Mouse (Mus musculus): Measurements from ENCODE around the gene Prpf8. TPM values are rescaled to one million over a fixed set of nuclear protein-coding genes. Genes with fewer than 3 reads are reported as not detected.

The Prpf8 gene
- polyA plus RNA-seq, 1 experiment from 2014 or later: 41.3 TPM

- H3K4me2 ChIP-seq: no peak overlapping the region
- WGBS: 75% methylated on average over 15 of the region's 15 CpGs
- no peaks in the 10 kb centered on the region for H3K4me1 ChIP-seq (replicated peaks)
- 0 out of 2 replicates have a peak, but pooled peaks cover 4% of the 10 kb centered on the region for H3K27me3 ChIP-seq (replicated peaks)
- H3K36me3 ChIP-seq: peaks cover 6% of the 10 kb centered on the region; the same call in 1 of the 2 replicates
- H3K27ac ChIP-seq (ENCODE audit: poor library complexity, severe bottlenecking): no peak overlapping the region
- H3K9me3 ChIP-seq (replicated peaks): no peaks in the 10 kb centered on the region
- no peak overlapping the region for H3K4me3 ChIP-seq
- no peak overlapping the region for H3K9ac ChIP-seq
- no peak for ATAC-seq (ENCODE audit: insufficient number of reproducible peaks, low FRiP score)
These were observed 39.0 kb downstream of the Prpf8 start for GRCm38 (mm10) chr11:75525531-75526125.

- 83% methylated on average over 6 of the region's 6 CpGs for WGBS
- H3K27me3 ChIP-seq (replicated peaks): 0 out of 2 replicates have a peak, but pooled peaks cover 4% of the 10 kb centered on the region
- H3K4me2 ChIP-seq: no peak overlapping the region
- H3K9me3 ChIP-seq (replicated peaks): no peaks in the 10 kb centered on the region
- H3K27ac ChIP-seq (ENCODE audit: poor library complexity, severe bottlenecking): no peak overlapping the region
- H3K4me1 ChIP-seq (replicated peaks): no peaks in the 10 kb centered on the region
- H3K9ac ChIP-seq: no peak overlapping the region
- ATAC-seq (ENCODE audit: insufficient number of reproducible peaks, low FRiP score): no peak
- no peak overlapping the region for H3K4me3 ChIP-seq
- H3K36me3 ChIP-seq: peaks cover 6% of the 10 kb centered on the region; the same call in 1 of the 2 replicates
These were observed 40.3 kb downstream of the Prpf8 start for GRCm38 (mm10) chr11:75526943-75527342.

GRCm38 (mm10) chr11:75529771-75530170 lies 43.2 kb downstream of the Prpf8 start:
- no peaks in the 10 kb centered on the region for H3K9me3 ChIP-seq (replicated peaks)
- peaks cover 17% of the 10 kb centered on the region for H3K4me1 ChIP-seq (replicated peaks)
- H3K9ac ChIP-seq: no peak overlapping the region
- no peak overlapping the region for H3K27ac ChIP-seq (ENCODE audit: poor library complexity, severe bottlenecking)
- H3K36me3 ChIP-seq: peaks cover 6% of the 10 kb centered on the region; the same call in 1 of the 2 replicates
- H3K4me3 ChIP-seq: no peak overlapping the region
- H3K4me2 ChIP-seq: 0 out of 2 replicates have a peak overlapping the region, but pooled peaks have one; percentile 97
- WGBS: 30% methylated on average over 4 of the region's 4 CpGs
- peaks cover 10% of the 10 kb centered on the region; the same call in 1 of the 2 replicates for H3K27me3 ChIP-seq (replicated peaks)
- ATAC-seq (ENCODE audit: insufficient number of reproducible peaks, low FRiP score): no peak

- Histone ChIP-seq H3K4me3 (peak overlapping the region; percentile 69), H3K27me3 (replicated peaks) (peaks cover 10% of the 10 kb centered on the region; the same call in 1 of the 2 replicates), H3K36me3 (peaks cover 6% of the 10 kb centered on the region; the same call in 1 of the 2 replicates), H3K4me2 (peak overlapping the region; percentile 97), H3K4me1 (replicated peaks) (peaks cover 22% of the 10 kb centered on the region), H3K27ac (ENCODE audit: poor library complexity, severe bottlenecking) (no peak overlapping the region), H3K9ac (peak overlapping the region; percentile 83), H3K9me3 (replicated peaks) (no peaks in the 10 kb centered on the region)
- ATAC-seq (ENCODE audit: insufficient number of reproducible peaks, low FRiP score): peak; percentile 57
- under 1% methylated on average over 10 of the region's 10 CpGs for WGBS
These were observed 43.7 kb downstream of the Prpf8 start for GRCm38 (mm10) chr11:75530325-75530724.

GRCm38 (mm10) chr11:75530845-75531373 lies 44.3 kb downstream of the Prpf8 start:
- peak; percentile 19 for ATAC-seq (ENCODE audit: insufficient number of reproducible peaks, low FRiP score)
- peaks cover 6% of the 10 kb centered on the region; the same call in 1 of the 2 replicates for H3K36me3 ChIP-seq
- H3K27ac ChIP-seq (ENCODE audit: poor library complexity, severe bottlenecking): peak overlapping the region; percentile 72
- peaks cover 26% of the 10 kb centered on the region for H3K4me1 ChIP-seq (replicated peaks)
- peak overlapping the region; percentile 83 for H3K9ac ChIP-seq
- no peaks in the 10 kb centered on the region for H3K9me3 ChIP-seq (replicated peaks)
- 0% methylated on average over 31 of the region's 31 CpGs for WGBS
- peak overlapping the region; percentile 97 for H3K4me2 ChIP-seq
- H3K27me3 ChIP-seq (replicated peaks): peaks cover 10% of the 10 kb centered on the region; the same call in 1 of the 2 replicates
- H3K4me3 ChIP-seq: peak overlapping the region; percentile 69

- WGBS: 1% methylated on average over 59 of the region's 62 CpGs
- ATAC-seq (ENCODE audit: insufficient number of reproducible peaks, low FRiP score): peak; percentile 89
- H3K9me3 ChIP-seq (replicated peaks): no peaks in the 10 kb centered on the region
These were observed 45.0 kb downstream of the Prpf8 start, which contains the start of gene Slc43a2 for GRCm38 (mm10) chr11:75531469-75532242. Gene Slc43a2 (plus strand): TSS chr11:75531694.

GRCm38 (mm10) chr11:75532340-75533277 lies 46.0 kb downstream of the Prpf8 start:
- H3K4me3 ChIP-seq: peak overlapping the region; percentile 69
- peak overlapping the region; percentile 97 for H3K4me2 ChIP-seq
- peaks cover 15% of the 10 kb centered on the region; the same call in 1 of the 2 replicates for H3K27me3 ChIP-seq (replicated peaks)
- H3K4me1 ChIP-seq (replicated peaks): peaks cover 34% of the 10 kb centered on the region
- H3K36me3 ChIP-seq: no peaks in the 10 kb centered on the region
- WGBS: 14% methylated on average over 38 of the region's 38 CpGs
- no peaks in the 10 kb centered on the region for H3K9me3 ChIP-seq (replicated peaks)
- ATAC-seq (ENCODE audit: insufficient number of reproducible peaks, low FRiP score): no peak
- no peak overlapping the region for H3K27ac ChIP-seq (ENCODE audit: poor library complexity, severe bottlenecking)
- peak overlapping the region; percentile 77 for H3K9ac ChIP-seq

More at GRCm38 (mm10) chr11:75531469-75532242, 45.0 kb downstream of the Prpf8 start, which contains the start of gene Slc43a2:
- H3K4me3 ChIP-seq: peak within 1 kb of the TSS; percentile 69
- 0 out of 2 replicates have a peak, but pooled peaks cover 3% of the 10 kb centered on the region for H3K36me3 ChIP-seq
- peak within 1 kb of the TSS; percentile 97 for H3K4me2 ChIP-seq
- peaks cover 26% of the 10 kb centered on the region for H3K4me1 ChIP-seq (replicated peaks)
- H3K27me3 ChIP-seq (replicated peaks): peaks cover 14% of the 10 kb centered on the region; the same call in 1 of the 2 replicates
- H3K27ac ChIP-seq (ENCODE audit: poor library complexity, severe bottlenecking): peak within 1 kb of the TSS; percentile 72
- peak within 1 kb of the TSS; percentile 83 for H3K9ac ChIP-seq

- H3K27me3 ChIP-seq (replicated peaks): peaks cover 15% of the 10 kb centered on the region; the same call in 1 of the 2 replicates
- H3K9me3 ChIP-seq (replicated peaks): no peaks in the 10 kb centered on the region
- no peak overlapping the region for H3K27ac ChIP-seq (ENCODE audit: poor library complexity, severe bottlenecking)
- WGBS: 68% methylated on average over 6 of the region's 6 CpGs
- H3K36me3 ChIP-seq: no peaks in the 10 kb centered on the region
- ATAC-seq (ENCODE audit: insufficient number of reproducible peaks, low FRiP score): no peak
- H3K4me2 ChIP-seq: peak overlapping the region; percentile 97
- H3K4me3 ChIP-seq: peak overlapping the region; percentile 7; the same call in 1 of the 2 replicates
- H3K9ac ChIP-seq: no peak overlapping the region
- H3K4me1 ChIP-seq (replicated peaks): peaks cover 43% of the 10 kb centered on the region
These were observed 46.8 kb downstream of the Prpf8 start for GRCm38 (mm10) chr11:75533314-75534015.

GRCm38 (mm10) chr11:75534286-75535033 lies 47.8 kb downstream of the Prpf8 start:
- WGBS: 43% methylated on average over 4 of the region's 4 CpGs
- Histone ChIP-seq H3K27ac (ENCODE audit: poor library complexity, severe bottlenecking) (no peak overlapping the region), H3K4me2 (peak overlapping the region; percentile 22), H3K36me3 (no peaks in the 10 kb centered on the region), H3K9me3 (replicated peaks) (no peaks in the 10 kb centered on the region), H3K4me1 (replicated peaks) (peaks cover 47% of the 10 kb centered on the region), H3K27me3 (replicated peaks) (peaks cover 14% of the 10 kb centered on the region; the same call in 1 of the 2 replicates), H3K9ac (no peak overlapping the region), H3K4me3 (no peak overlapping the region)
- ATAC-seq (ENCODE audit: insufficient number of reproducible peaks, low FRiP score): no peak

Data from heart, embryonic 12.5 days (tissue).